Mouse (Mus musculus) MEL (cell line): ENCODE measurements around the gene Rnf121. TPM values are rescaled to one million over a fixed set of nuclear protein-coding genes. Genes with fewer than 3 reads are reported as not detected.

Experiments used
- DNase-seq: peaks from one replicate; pipeline ENCODE4 v3.0.0; 2011; ENCODE audit warnings: low read depth, low spot score
- H3K27ac ChIP-seq: 2 replicates; pipeline ENCODE4 v1.5.1; 2012; ENCODE audit warnings: low read depth, mild to moderate bottlenecking, control low read depth, low read length, moderate library complexity; ENCODE audit not compliant: control insufficient read depth
- H3K27me3 ChIP-seq, 2 experiments: fragments of 150-350 bp in 1 of 2; sonication (generic) in 1 of 2; 2 replicates each; pipeline ENCODE4 v1.6.1; 2012; ENCODE audit warnings: low read length in 2 of 2, mild to moderate bottlenecking in 2 of 2, improper control_type of control experiment in 1 of 2, moderate library complexity in 1 of 2; ENCODE audit not compliant: insufficient read depth in 2 of 2, control insufficient read depth in 1 of 2
- H3K36me3 ChIP-seq, 2 experiments: 2 replicates each; pipeline ENCODE4 v1.6.1; 2012 to 2014; ENCODE audit warnings: low read length in 2 of 2, improper control_type of control experiment in 1 of 2, inconsistent platforms in 1 of 2, mild to moderate bottlenecking in 1 of 2; ENCODE audit not compliant: insufficient read depth in 2 of 2, control insufficient read depth in 1 of 2
- H3K4me1 ChIP-seq, 2 experiments: fragments of 150-350 bp in 1 of 2; sonication (generic) in 1 of 2; 2 replicates each; pipeline ENCODE4 v1.6.1; 2012; ENCODE audit warnings: low read length in 2 of 2, improper control_type of control experiment in 1 of 2, mild to moderate bottlenecking in 1 of 2; ENCODE audit not compliant: insufficient read depth in 2 of 2, control insufficient read depth in 1 of 2
- H3K4me3 ChIP-seq, 2 experiments: fragments of 150-350 bp in 1 of 2; sonication (generic) in 1 of 2; 2 replicates each; pipeline ENCODE4 v1.5.1; 2012; ENCODE audit warnings: low read depth in 2 of 2, low read length in 2 of 2, mild to moderate bottlenecking in 2 of 2, moderate library complexity in 2 of 2, control low read depth in 1 of 2, improper control_type of control experiment in 1 of 2; ENCODE audit not compliant: control insufficient read depth in 1 of 2, insufficient read depth in 1 of 2
- H3K79me2 ChIP-seq: 2 replicates; pipeline ENCODE4 v1.6.1; 2012; ENCODE audit warnings: mild to moderate bottlenecking, low read length, moderate library complexity; ENCODE audit not compliant: control insufficient read depth, poor library complexity, insufficient read depth
- H3K9ac ChIP-seq: 2 replicates; pipeline ENCODE4 v1.6.1; 2012; ENCODE audit warnings: low read depth, mild to moderate bottlenecking, control low read depth, low read length, moderate library complexity; ENCODE audit not compliant: control insufficient read depth, poor library complexity, severe bottlenecking
- H3K9me3 ChIP-seq: fragments of 150-350 bp; sonication (generic); replicated peaks from 2 replicates; pipeline ENCODE4 v1.6.1; 2012; ENCODE audit warnings: mild to moderate bottlenecking, low read length, improper control_type of control experiment, moderate library complexity; ENCODE audit not compliant: insufficient read depth
- CHD1 ChIP-seq: IDR thresholded peaks from 2 replicates; pipeline ENCODE4 v1.6.1; 2012; ENCODE audit warnings: low read depth, mild to moderate bottlenecking, inconsistent platforms, low read length, improper control_type of control experiment
- CHD2 ChIP-seq: IDR thresholded peaks from 2 replicates; pipeline ENCODE4 v1.6.1; 2011; ENCODE audit warnings: low read length, improper control_type of control experiment
- CTCF ChIP-seq, 3 experiments: IDR thresholded peaks in 2 of 3; conservative IDR thresholded peaks in 1 of 3; 2 replicates each; pipeline ENCODE4 v1.5.1; 2011 to 2012; ENCODE audit warnings: low read length in 3 of 3, low read depth in 2 of 3, mild to moderate bottlenecking in 2 of 3, improper control_type of control experiment in 1 of 3, inconsistent platforms in 1 of 3, mixed read lengths in 1 of 3, moderate library complexity in 1 of 3; ENCODE audit not compliant: control insufficient read depth in 1 of 3, insufficient read depth in 1 of 3, poor library complexity in 1 of 3, severe bottlenecking in 1 of 3
- ELF1 ChIP-seq: IDR thresholded peaks from 2 replicates; pipeline ENCODE4 v1.6.1; 2014; ENCODE audit warnings: low read depth, mild to moderate bottlenecking, inconsistent platforms, low read length, improper control_type of control experiment, moderate library complexity
- ETS1 ChIP-seq: IDR thresholded peaks from 2 replicates; pipeline ENCODE4 v1.6.1; 2012; ENCODE audit warnings: low read depth, mild to moderate bottlenecking, inconsistent platforms, low read length, improper control_type of control experiment, moderate library complexity
- HCFC1 ChIP-seq: IDR thresholded peaks from 2 replicates; pipeline ENCODE4 v1.6.1; 2012; ENCODE audit warnings: low read depth, mild to moderate bottlenecking, inconsistent platforms, low read length, improper control_type of control experiment, moderate library complexity
- JUND ChIP-seq: IDR thresholded peaks from 2 replicates; pipeline ENCODE4 v1.6.1; 2011; ENCODE audit warnings: low read depth, mild to moderate bottlenecking, improper control_type of control experiment, low read length
- KAT2A ChIP-seq: conservative IDR thresholded peaks from 2 replicates; pipeline ENCODE4 v1.6.1; 2012; ENCODE audit warnings: low read depth, low read length, improper control_type of control experiment, inconsistent platforms
- MAX ChIP-seq: IDR thresholded peaks from 2 replicates; pipeline ENCODE4 v1.6.1; 2011; ENCODE audit warnings: low read length, improper control_type of control experiment
- MXI1 ChIP-seq: IDR thresholded peaks from 2 replicates; pipeline ENCODE4 v1.6.1; 2011; ENCODE audit warnings: mild to moderate bottlenecking, low read depth, low read length, improper control_type of control experiment
- MYB ChIP-seq: IDR thresholded peaks from 2 replicates; pipeline ENCODE4 v1.6.1; 2011; ENCODE audit warnings: mild to moderate bottlenecking, low read depth, low read length, improper control_type of control experiment
- MYC ChIP-seq: IDR thresholded peaks from 2 replicates; pipeline ENCODE4 v1.6.1; 2011; ENCODE audit warnings: low read depth, mild to moderate bottlenecking, low read length, improper control_type of control experiment, moderate library complexity
- NELFE ChIP-seq: IDR thresholded peaks from 2 replicates; pipeline ENCODE4 v1.6.1; 2011; ENCODE audit warnings: low read depth, low read length, improper control_type of control experiment
- POLR2A ChIP-seq, 2 experiments: IDR thresholded peaks; 2 replicates each; pipeline ENCODE4 v1.6.1; 2011 to 2012; ENCODE audit warnings: low read length in 2 of 2, mild to moderate bottlenecking in 2 of 2, control low read depth in 1 of 2, improper control_type of control experiment in 1 of 2, low read depth in 1 of 2, moderate library complexity in 1 of 2; ENCODE audit not compliant: control insufficient read depth in 1 of 2, insufficient read depth in 1 of 2, poor library complexity in 1 of 2
- POLR2AphosphoS2 ChIP-seq: IDR thresholded peaks from 2 replicates; pipeline ENCODE4 v1.6.1; 2011; ENCODE audit warnings: low read length, improper control_type of control experiment
- RAD21 ChIP-seq: IDR thresholded peaks from 2 replicates; pipeline ENCODE4 v1.6.1; 2011; ENCODE audit warnings: mild to moderate bottlenecking, low read depth, low read length, improper control_type of control experiment
- SIN3A ChIP-seq: IDR thresholded peaks from 2 replicates; pipeline ENCODE4 v1.6.1; 2012; ENCODE audit warnings: low read length, improper control_type of control experiment, inconsistent platforms
- SMC3 ChIP-seq: IDR thresholded peaks from 2 replicates; pipeline ENCODE4 v1.6.1; 2011; ENCODE audit warnings: low read depth, low read length, improper control_type of control experiment
- TBP ChIP-seq: IDR thresholded peaks from 2 replicates; pipeline ENCODE4 v1.8.0; 2011; ENCODE audit warnings: low read depth, low read length, improper control_type of control experiment
- TCF12 ChIP-seq: IDR thresholded peaks from 2 replicates; pipeline ENCODE4 v1.6.1; 2014; ENCODE audit warnings: low read depth, mild to moderate bottlenecking, inconsistent platforms, low read length, improper control_type of control experiment, moderate library complexity
- ZC3H11A ChIP-seq: IDR thresholded peaks from 2 replicates; pipeline ENCODE4 v1.6.1; 2012; ENCODE audit warnings: low read depth, mild to moderate bottlenecking, inconsistent platforms, low read length, improper control_type of control experiment
- ZNF384 ChIP-seq: IDR thresholded peaks from 2 replicates; pipeline ENCODE4 v1.6.1; 2012; ENCODE audit warnings: low read depth, mild to moderate bottlenecking, inconsistent platforms, low read length, improper control_type of control experiment
- polyA plus RNA-seq, 2 experiments: library from polyadenylated mRNA; stranded (reverse) in 1 of 2; unstranded in 1 of 2; fragments of >175 nt in 1 of 2; fragments of >200 nt in 1 of 2; gene quantifications; 2 replicates each; pipeline versions ENCODE4 v1.2.1 to v1.2.4; 2012; ENCODE audit warnings: low replicate concordance in 2 of 2, low read depth in 1 of 2; ENCODE audit not compliant: insufficient read length in 2 of 2, insufficient read depth in 1 of 2, missing spikeins in 1 of 2
- total RNA-seq: library from RNA; depleted of rRNA; stranded (reverse); fragments of 300-350 nt; gene quantifications from 2 replicates; pipeline ENCODE4 v1.2.3, GENCODE M21; 2012

Gene Rnf121
- total and polyA plus RNA-seq, 3 experiments: 16.0 to 18.5 TPM; not detected in 1

DNA sequence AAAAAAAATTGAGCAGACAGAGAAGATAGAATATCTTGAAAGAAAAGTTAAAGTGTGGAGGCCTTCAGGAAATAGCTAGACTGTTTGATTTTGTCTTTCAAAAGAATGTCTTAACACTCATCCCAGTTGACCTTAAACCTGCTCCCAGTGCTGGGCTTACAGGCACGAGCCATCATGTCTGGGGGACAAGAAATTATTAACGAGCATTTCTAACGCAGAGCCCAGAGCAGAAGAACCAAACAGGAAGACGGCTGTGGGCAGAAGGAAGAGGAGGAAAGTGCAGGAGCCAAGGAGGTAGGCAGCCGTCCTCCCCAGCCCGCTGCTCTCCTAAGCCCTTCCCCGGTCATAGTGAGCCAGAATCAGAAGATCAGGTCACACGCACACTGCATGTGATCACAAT is 15.0 kb upstream of the Rnf121 start:
- H3K27ac ChIP-seq: no peak overlapping the region
- H3K79me2 ChIP-seq: no peaks in the 10 kb centered on the region
- H3K9me3 ChIP-seq: no peaks in the 10 kb centered on the region
- H3K4me3 ChIP-seq: no peak overlapping the region
- no peak overlapping the region for H3K9ac ChIP-seq
- DNase-seq: no peak
- no peaks in the 10 kb centered on the region for H3K4me1 ChIP-seq
- no peaks in the 10 kb centered on the region for H3K27me3 ChIP-seq
- TF ChIP-seq KAT2A (no peak), ZNF384 (0 out of 2 replicates have a peak, but pooled peaks have one; percentile 15)
- peaks cover 0 to 2% of the 10 kb centered on the region in 2 experiments; a peak in 2 of 4 replicates for H3K36me3 ChIP-seq

DNA sequence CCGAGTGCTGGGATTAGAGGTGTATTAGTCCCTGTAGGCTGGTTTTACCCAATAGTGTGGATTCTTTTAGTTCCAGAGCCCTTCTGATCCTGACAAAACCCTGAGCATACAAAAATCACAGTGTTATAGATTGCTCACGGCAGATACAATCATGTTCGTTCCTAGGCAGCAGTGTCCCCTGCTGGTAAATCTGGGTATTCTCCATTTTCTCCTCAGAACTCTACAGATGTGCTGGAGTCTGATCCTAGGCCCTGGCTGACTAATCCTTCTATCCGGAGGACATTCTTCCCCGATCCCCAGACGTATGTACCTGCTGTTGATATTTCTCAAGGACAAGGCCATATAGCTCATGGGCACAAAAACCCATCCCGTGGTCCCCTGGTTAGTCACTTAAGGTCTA is 13.2 kb upstream of the Rnf121 start:
- peaks cover 0 to 2% of the 10 kb centered on the region in 2 experiments; a peak in 2 of 4 replicates for H3K36me3 ChIP-seq
- peak; percentile 43 for DNase-seq
- H3K79me2 ChIP-seq: no peaks in the 10 kb centered on the region
- no peaks in the 10 kb centered on the region for H3K27me3 ChIP-seq
- H3K27ac ChIP-seq: no peak overlapping the region
- no peak overlapping the region for H3K9ac ChIP-seq
- no peak overlapping the region for H3K4me3 ChIP-seq
- H3K9me3 ChIP-seq: no peaks in the 10 kb centered on the region
- no peaks in the 10 kb centered on the region for H3K4me1 ChIP-seq
- peak; percentile 18 to 59 (median 56); a peak in 5 of 6 replicates for TF ChIP-seq CTCF (IDR thresholded peaks at IDR 0.05 in 2 of 3, conservative IDR thresholded peaks at IDR 0.05 in 1 of 3; ENCODE audit: control insufficient read depth in 1 of 3, insufficient read depth in 1 of 3, low read depth in 2 of 3, low read length in 3 of 3, poor library complexity in 1 of 3, severe bottlenecking in 1 of 3)
- TF ChIP-seq ZC3H11A: 0 out of 2 replicates have a peak, but pooled peaks have one; percentile 4
- no peak for TF ChIP-seq CHD2
- no peak for TF ChIP-seq POLR2AphosphoS2
- no peak for TF ChIP-seq HCFC1
- TF ChIP-seq SMC3: peak; percentile 37
- no peak for TF ChIP-seq ELF1
- no peak for TF ChIP-seq JUND
- peak; percentile 56 for TF ChIP-seq RAD21
- no peak for TF ChIP-seq MYB

DNA sequence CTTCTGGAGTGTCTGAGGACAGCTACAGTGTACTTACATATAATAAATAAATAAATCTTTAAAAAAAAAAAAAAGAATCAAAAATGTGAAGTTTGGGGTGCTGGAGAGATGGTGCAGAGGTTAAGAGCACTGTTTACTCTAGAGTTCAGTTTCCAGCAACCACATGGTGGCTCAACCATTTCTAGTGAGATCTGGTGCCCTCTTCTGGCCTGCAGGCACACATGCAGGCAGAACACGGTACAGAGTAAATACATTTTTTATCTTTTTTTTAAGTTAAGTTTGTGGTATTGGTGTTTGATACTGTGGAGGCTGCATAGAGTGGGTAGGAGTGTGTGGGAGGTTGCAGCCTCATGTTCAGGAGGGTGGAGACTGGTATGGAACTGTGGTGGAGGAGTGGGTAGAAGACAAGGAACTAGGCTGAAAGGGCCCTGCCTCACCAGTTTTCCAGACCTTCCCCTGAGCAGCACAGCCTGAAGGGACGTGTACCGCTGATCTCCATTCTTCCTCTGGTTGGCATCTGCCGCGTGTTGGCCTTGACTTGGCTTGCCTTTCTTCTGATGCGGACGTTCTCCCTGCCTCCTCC is 11.5 kb upstream of the Rnf121 start:
- peak; percentile 78 for DNase-seq
- no peak overlapping the region for H3K4me3 ChIP-seq
- H3K9ac ChIP-seq: no peak overlapping the region
- H3K79me2 ChIP-seq: no peaks in the 10 kb centered on the region
- no peaks in the 10 kb centered on the region for H3K4me1 ChIP-seq
- peaks cover 0 to 2% of the 10 kb centered on the region in 2 experiments; a peak in 2 of 4 replicates for H3K36me3 ChIP-seq
- TF ChIP-seq CHD1 (no peak), MYC (peak; percentile 96), RAD21 (peak; percentile 72), TCF12 (no peak), MAX (peak; percentile 72), POLR2A (IDR thresholded peaks at IDR 0.05; ENCODE audit: control insufficient read depth in 1 of 2, insufficient read depth in 1 of 2, low read depth in 1 of 2, low read length in 2 of 2, poor library complexity in 1 of 2) (no peak), ZNF384 (peak; percentile 58; the same call in 1 of the 2 replicates), ETS1 (no peak), SIN3A (peak; percentile 47; the same call in 1 of the 2 replicates), NELFE (no peak), MXI1 (peak; percentile 65; the same call in 1 of the 2 replicates), ZC3H11A (peak; percentile 60), SMC3 (peak; percentile 71), TBP (0 out of 2 replicates have a peak, but pooled peaks have one; percentile 32), CTCF (IDR thresholded peaks at IDR 0.05 in 2 of 3, conservative IDR thresholded peaks at IDR 0.05 in 1 of 3; ENCODE audit: control insufficient read depth in 1 of 3, insufficient read depth in 1 of 3, low read depth in 2 of 3, low read length in 3 of 3, poor library complexity in 1 of 3, severe bottlenecking in 1 of 3) (peak; percentile 53 to 83 (median 73))
- H3K27ac ChIP-seq: no peak overlapping the region
- H3K27me3 ChIP-seq: no peaks in the 10 kb centered on the region
- no peaks in the 10 kb centered on the region for H3K9me3 ChIP-seq
